Mouse (Mus musculus): ENCODE results near the gene Dynlt1c. TPM values are rescaled to one million over a fixed set of nuclear protein-coding genes. Genes with fewer than 3 reads are reported as not detected.
"Not testable (repeated sequence)": the region's sequence is repeated elsewhere in the genome, so short reads cannot be mapped to it uniquely, and the experiment has no call there.

Dynlt1c gene
- total RNA-seq (2015; ENCODE audit: low replicate concordance) (2.5 TPM in 1 of 2 replicates, not detected in the other), total RNA-seq (2017; ENCODE audit: low replicate concordance) (16.6 TPM in 2 replicates)

GRCm38 (mm10) chr17:6601204-6601911, at the start of gene Dynlt1c:
Gene Dynlt1c (plus strand): TSS chr17:6601671.
- peak; percentile 98 for ATAC-seq (replicated peaks; ENCODE audit: low FRiP score, poor library complexity, severe bottlenecking)

- ATAC-seq (replicated peaks; ENCODE audit: low FRiP score, poor library complexity, severe bottlenecking): peak; percentile 64; the same call in 1 of the 2 replicates
Measured at GRCm38 (mm10) chr17:6553798-6554197, 47.7 kb upstream of the Dynlt1c start.

- ATAC-seq (replicated peaks; ENCODE audit: low FRiP score, poor library complexity, severe bottlenecking): not testable (repeated sequence)
Measured at GRCm38 (mm10) chr17:6554243-6554642, 47.2 kb upstream of the Dynlt1c start.

- not testable (repeated sequence) for ATAC-seq (replicated peaks; ENCODE audit: low FRiP score, poor library complexity, severe bottlenecking)
Measured at GRCm38 (mm10) chr17:6559447-6560133, 41.9 kb upstream of the Dynlt1c start.

- ATAC-seq (replicated peaks; ENCODE audit: low FRiP score, poor library complexity, severe bottlenecking): not testable (repeated sequence)
Measured at GRCm38 (mm10) chr17:6564866-6565265, 36.6 kb upstream of the Dynlt1c start.

- ATAC-seq (replicated peaks; ENCODE audit: low FRiP score, poor library complexity, severe bottlenecking): not testable (repeated sequence)
Measured at GRCm38 (mm10) chr17:6567908-6568307, 33.6 kb upstream of the Dynlt1c start.

- not testable (repeated sequence) for ATAC-seq (replicated peaks; ENCODE audit: low FRiP score, poor library complexity, severe bottlenecking)
Measured at GRCm38 (mm10) chr17:6571296-6571695, 30.2 kb upstream of the Dynlt1c start.

- not testable (repeated sequence) for ATAC-seq (replicated peaks; ENCODE audit: low FRiP score, poor library complexity, severe bottlenecking)
Measured at GRCm38 (mm10) chr17:6572202-6572601, 29.3 kb upstream of the Dynlt1c start.

- ATAC-seq (replicated peaks; ENCODE audit: low FRiP score, poor library complexity, severe bottlenecking): not testable (repeated sequence)
Measured at GRCm38 (mm10) chr17:6575376-6575775, 26.1 kb upstream of the Dynlt1c start.

GRCm38 (mm10) chr17:6588672-6589071, 12.8 kb upstream of the Dynlt1c start:
- not testable (repeated sequence) for ATAC-seq (replicated peaks; ENCODE audit: low FRiP score, poor library complexity, severe bottlenecking)

- not testable (repeated sequence) for ATAC-seq (replicated peaks; ENCODE audit: low FRiP score, poor library complexity, severe bottlenecking)
Measured at GRCm38 (mm10) chr17:6592109-6592508, 9.4 kb upstream of the Dynlt1c start.

- not testable (repeated sequence) for ATAC-seq (replicated peaks; ENCODE audit: low FRiP score, poor library complexity, severe bottlenecking)
Measured at GRCm38 (mm10) chr17:6593896-6594295, 7.6 kb upstream of the Dynlt1c start.

GRCm38 (mm10) chr17:6595776-6596497, 5.5 kb upstream of the Dynlt1c start:
- ATAC-seq (replicated peaks; ENCODE audit: low FRiP score, poor library complexity, severe bottlenecking): not testable (repeated sequence)

GRCm38 (mm10) chr17:6598356-6598755, 3.1 kb upstream of the Dynlt1c start:
- ATAC-seq (replicated peaks; ENCODE audit: low FRiP score, poor library complexity, severe bottlenecking): not testable (repeated sequence)

GRCm38 (mm10) chr17:6600216-6600911, 1.1 kb upstream of the Dynlt1c start:
- ATAC-seq (replicated peaks; ENCODE audit: low FRiP score, poor library complexity, severe bottlenecking): not testable (repeated sequence)

- peak; percentile 33; the same call in 1 of the 2 replicates for ATAC-seq (replicated peaks; ENCODE audit: low FRiP score, poor library complexity, severe bottlenecking)
Measured at GRCm38 (mm10) chr17:6602205-6602604, 734 bp downstream of the Dynlt1c start.

GRCm38 (mm10) chr17:6605347-6605746, 3.9 kb downstream of the Dynlt1c start:
- not testable (repeated sequence) for ATAC-seq (replicated peaks; ENCODE audit: low FRiP score, poor library complexity, severe bottlenecking)

- not testable (repeated sequence) for ATAC-seq (replicated peaks; ENCODE audit: low FRiP score, poor library complexity, severe bottlenecking)
Measured at GRCm38 (mm10) chr17:6613524-6613923, 12.1 kb downstream of the Dynlt1c start.

- not testable (repeated sequence) for ATAC-seq (replicated peaks; ENCODE audit: low FRiP score, poor library complexity, severe bottlenecking)
Measured at GRCm38 (mm10) chr17:6614316-6614715, 12.8 kb downstream of the Dynlt1c start.

All from erythroid progenitor cell, adult 5-6 weeks (primary cell).